Mouse (Mus musculus) erythroblast, embryonic 14.5 days (primary cell): ENCODE measurements around the gene Kel.

Experiments
- GATA1 ChIP-seq: IDR thresholded peaks from 2 replicates; pipeline ENCODE4 v1.6.1; 2012; ENCODE audit warnings: low read length, inconsistent platforms, mixed read lengths
- TAL1 ChIP-seq: IDR thresholded peaks from 3 replicates; pipeline ENCODE4 v1.6.1; 2012; ENCODE audit warnings: low read length, inconsistent platforms, mixed read lengths

DNA sequence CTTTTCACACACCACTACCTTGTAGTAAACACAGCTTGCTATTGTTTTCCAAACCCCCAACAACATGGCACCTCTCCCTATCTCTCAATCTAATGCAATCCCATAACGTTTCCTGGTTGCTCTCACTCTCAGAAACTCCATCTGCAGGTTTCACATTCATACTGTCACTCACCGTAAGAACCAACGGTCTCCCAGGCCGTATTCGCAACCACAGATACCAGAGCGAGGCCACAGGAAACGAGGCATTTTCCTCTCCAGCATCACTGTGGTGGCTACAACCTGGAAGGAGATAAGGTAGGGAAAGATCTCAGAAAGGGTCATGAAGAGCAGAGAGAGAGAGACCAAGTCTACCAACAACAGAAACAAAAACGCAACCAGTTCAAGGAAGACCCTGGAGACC lies 49.5 kb downstream of the Kel start:
- TF ChIP-seq GATA1 = no peak
- TF ChIP-seq TAL1 = no peak
